Comparison of ENCODE assay signal across 11 mouse cellular contexts in the genomic region with DNA sequence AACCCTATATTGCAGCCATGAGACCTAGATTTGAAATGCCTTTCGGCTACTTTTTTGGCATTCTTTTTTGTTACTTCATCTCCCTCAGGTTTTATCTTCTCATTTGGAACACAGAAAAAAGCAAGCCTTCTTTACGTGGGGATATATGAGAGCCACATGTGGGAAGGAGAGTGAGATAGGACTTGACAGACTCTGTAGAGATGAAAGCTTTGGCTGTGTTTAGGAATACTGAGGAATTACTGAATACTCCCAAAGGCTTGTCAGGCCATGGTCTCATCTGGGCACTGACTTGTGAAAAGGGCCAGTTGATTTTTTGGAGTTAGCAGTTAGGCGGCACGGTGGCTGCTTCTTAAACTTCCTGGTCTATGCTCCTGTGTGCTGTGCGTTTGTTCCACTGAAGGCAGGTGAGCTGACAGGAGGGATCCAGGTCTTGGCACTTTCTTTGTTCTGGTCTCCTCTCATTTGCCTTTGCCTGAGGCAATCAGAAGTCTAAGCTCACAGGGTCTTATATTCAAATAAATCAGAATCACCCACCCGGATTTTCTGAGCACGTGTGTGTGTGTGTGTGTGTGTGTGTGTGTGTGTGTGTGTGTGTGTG. TPM values are rescaled to one million over a fixed set of nuclear protein-coding genes. Genes with fewer than 3 reads are reported as not detected.
DNase-seq lines count a peak whose midpoint lies in the region; ATAC-seq and TF ChIP-seq lines count a peak whose summit lies in the region.
"Had no signal": no experiment of that assay in that cellular context is flagged by ENCODE, and none has a peak within 500 bp of the region (broad histone marks: within the 10 kb centered on the region; RNA-seq: fewer than 3 reads in every experiment).

No protein-coding gene starts in this region.

- H3K27ac ChIP-seq in heart, embryonic 11.5 days (ENCODE audit: low read depth, low read length), result peak overlapping the region; percentile 15; the same call in 1 of the 2 replicates
- H3K27ac ChIP-seq in spleen, adult 2 months (ENCODE audit: insufficient read depth, low read length), result peak overlapping the region; percentile 28
- peak overlapping the region; percentile 66 for H3K27ac ChIP-seq in limb, embryonic 15.5 days
- H3K27ac ChIP-seq in stomach, postnatal 0 days (replicated peaks), result peak overlapping the region; percentile 31; the same call in 1 of the 2 replicates
- H3K27ac ChIP-seq: hindbrain, embryonic 15.5 days; stomach, embryonic 15.5 days had no signal

- no peak for DNase-seq in heart, postnatal 4 days
- DNase-seq in spleen, adult 2 months (ENCODE audit: low read depth in 1 of 2, low spot score in 2 of 2), result no peak
- DNase-seq in spleen, postnatal 10 days (ENCODE audit: low spot score in 2 of 2), result no peak
- no peak for DNase-seq in stomach, postnatal 0 days (ENCODE audit: low spot score)
- no peak for DNase-seq in adrenal gland, postnatal 36 days
- no peak for DNase-seq in embryo, embryonic 11 days
- DNase-seq: cerebellum, postnatal 25 days had no signal

- TF ChIP-seq EP300 in stomach, postnatal 0 days (optimal IDR thresholded peaks at IDR 0.05), result no peak

- no peak for ATAC-seq in heart, embryonic 11.5 days (replicated peaks; ENCODE audit: insufficient number of reproducible peaks, low FRiP score, low TSS enrichment)
- peak; percentile 43; the same call in 1 of the 2 replicates for ATAC-seq in limb, embryonic 15.5 days (ENCODE audit: insufficient number of reproducible peaks, low FRiP score, low TSS enrichment, low read depth)
- ATAC-seq in stomach, postnatal 0 days (ENCODE audit: low FRiP score, low TSS enrichment), result no peak

- TF ChIP-seq CTCF in spleen, adult 2 months (IDR thresholded peaks at IDR 0.05; ENCODE audit: extremely low read depth, insufficient read depth, insufficient read length, insufficient replicate concordance), result no peak
- no peak for TF ChIP-seq CTCF in stomach, postnatal 0 days (IDR thresholded peaks at IDR 0.05; ENCODE audit: low read depth)

- H3K4me1 ChIP-seq in heart, embryonic 11.5 days (ENCODE audit: control insufficient read depth, insufficient read depth, low read length), result no peaks in the 10 kb centered on the region
- H3K4me1 ChIP-seq in spleen, adult 2 months (ENCODE audit: control insufficient read depth, insufficient read depth, insufficient read length), result peaks cover 13% of the 10 kb centered on the region
- peaks cover 27% of the 10 kb centered on the region for H3K4me1 ChIP-seq in limb, embryonic 15.5 days
- no peaks in the 10 kb centered on the region; the same call in 1 of the 2 replicates for H3K4me1 ChIP-seq in stomach, postnatal 0 days (replicated peaks; ENCODE audit: control insufficient read depth, insufficient read depth)

- TF ChIP-seq POLR2A in spleen, adult 2 months (IDR thresholded peaks at IDR 0.05; ENCODE audit: low read depth, low read length), result no peak

- H3K4me3 ChIP-seq in heart, embryonic 11.5 days (ENCODE audit: low read depth, low read length), result no peak overlapping the region
- no peak overlapping the region for H3K4me3 ChIP-seq in spleen, adult 2 months (ENCODE audit: extremely low read depth, insufficient read depth, insufficient read length)
- H3K4me3 ChIP-seq in limb, embryonic 15.5 days, result no peak overlapping the region
- H3K4me3 ChIP-seq in stomach, postnatal 0 days (ENCODE audit: low read depth, low read length), result no peak overlapping the region
- H3K4me3 ChIP-seq: hindbrain, embryonic 15.5 days; stomach, embryonic 15.5 days had no signal

- no peak overlapping the region for H3K9ac ChIP-seq in heart, embryonic 11.5 days (ENCODE audit: low read depth, low read length)
- no peak overlapping the region for H3K9ac ChIP-seq in limb, embryonic 15.5 days
- no peak overlapping the region for H3K9ac ChIP-seq in stomach, postnatal 0 days (ENCODE audit: low read length)
- H3K9ac ChIP-seq: hindbrain, embryonic 15.5 days; stomach, embryonic 15.5 days had no signal

- H3K27me3 ChIP-seq in heart, embryonic 11.5 days (ENCODE audit: control insufficient read depth, insufficient read depth, low read length), result no peaks in the 10 kb centered on the region
- H3K27me3 ChIP-seq in spleen, adult 2 months (ENCODE audit: control insufficient read depth, insufficient read depth, low read length), result no peaks in the 10 kb centered on the region
- H3K27me3 ChIP-seq in limb, embryonic 15.5 days, result no peaks in the 10 kb centered on the region
- no peaks in the 10 kb centered on the region for H3K27me3 ChIP-seq in stomach, postnatal 0 days (ENCODE audit: control insufficient read depth, insufficient read depth, low read length)
- H3K27me3 ChIP-seq: hindbrain, embryonic 15.5 days; stomach, embryonic 15.5 days had no signal

- no peak overlapping the region for H3K4me2 ChIP-seq in heart, embryonic 11.5 days
- no peak overlapping the region for H3K4me2 ChIP-seq in limb, embryonic 15.5 days
- no peak overlapping the region for H3K4me2 ChIP-seq in stomach, postnatal 0 days (replicated peaks; ENCODE audit: low read depth)
- H3K4me2 ChIP-seq: stomach, embryonic 15.5 days had no signal

- H3K9me3 ChIP-seq in heart, embryonic 11.5 days (replicated peaks; ENCODE audit: control insufficient read depth, low read length), result no peaks in the 10 kb centered on the region
- no peaks in the 10 kb centered on the region for H3K9me3 ChIP-seq in limb, embryonic 15.5 days
- H3K9me3 ChIP-seq in stomach, postnatal 0 days (ENCODE audit: control insufficient read depth, low read length), result no peaks in the 10 kb centered on the region
- H3K9me3 ChIP-seq: hindbrain, embryonic 15.5 days; stomach, embryonic 15.5 days had no signal

- WGBS in heart, embryonic 11.5 days (ENCODE audit: insufficient replicate concordance), result 64% methylated on average over 7 of the region's 7 CpGs
- 57% methylated on average over 7 of the region's 7 CpGs for WGBS in spleen, adult 2 months
- 38% methylated on average over 7 of the region's 7 CpGs for WGBS in limb, embryonic 15.5 days
- WGBS in stomach, postnatal 0 days, result 67% methylated on average over 7 of the region's 7 CpGs

- H3K36me3 ChIP-seq in heart, embryonic 11.5 days (ENCODE audit: control insufficient read depth, insufficient read depth, low read length), result no peaks in the 10 kb centered on the region
- H3K36me3 ChIP-seq in spleen, adult 2 months (ENCODE audit: control insufficient read depth, insufficient read depth, low read length), result no peaks in the 10 kb centered on the region
- no peaks in the 10 kb centered on the region for H3K36me3 ChIP-seq in limb, embryonic 15.5 days
- H3K36me3 ChIP-seq in stomach, postnatal 0 days (ENCODE audit: control insufficient read depth, insufficient read depth, low read length), result no peaks in the 10 kb centered on the region
- H3K36me3 ChIP-seq: hindbrain, embryonic 15.5 days; stomach, embryonic 15.5 days had no signal

RNA-seq across cellular contexts. Expression of gene Cd44, which starts 43.0 kb away (rescaled TPM):
- polyA plus RNA-seq in heart, embryonic 11.5 days (2014; fragmentation: Nextera tagmentation; extraction: Ambion mirVana), result 24.8 and 28.8 TPM in 2 replicates
- 10 to 100 TPM; 26.7 to 28.2 TPM for total RNA-seq in heart, postnatal 4 days (2021)
- 35.3 TPM in 2 replicates for polyA plus RNA-seq in spleen, adult 2 months (2012; rRNA removed)
- polyA plus RNA-seq in limb, embryonic 15.5 days (2015; fragmentation: Nextera tagmentation; extraction: Ambion mirVana), result 50.2 and 63.0 TPM in 2 replicates
- polyA plus RNA-seq in stomach, postnatal 0 days (2015; fragmentation: Nextera tagmentation; extraction: Ambion mirVana), result 27.5 and 27.7 TPM in 2 replicates
- 10 to 100 TPM; 59.9 to 62.0 TPM for total RNA-seq in adrenal gland, postnatal 36 days (2021)

Comparison
In these comparisons a context has a peak if more than half of its experiments do, and no peak if none do; other contexts are left out.
1. H3K27ac ChIP-seq: peak in every context shown above with its lines; median percentile 66 in limb, embryonic 15.5 days; 31 in stomach, postnatal 0 days; 28 in spleen, adult 2 months; 15 in heart, embryonic 11.5 days.